Mouse (Mus musculus) embryonic facial prominence, embryonic 12.5 days (tissue): ENCODE measurements at regions not wholly inside any gene's neighbourhood (a gene's known extent, or its start where the extent isn't known, plus 50 kb on each side); places are given as distances from the start of the nearest gene placed in this dataset.
"Not testable (repeated sequence)": the region's sequence is repeated elsewhere in the genome, so short reads cannot be mapped to it uniquely, and the experiment has no call there.

Source experiments
- ATAC-seq: fragments of 200-750 bp; cut with Nextera tagmentation; 2 replicates; pipeline ENCODE4 v1.8.0; 2017; ENCODE audit not compliant: insufficient number of reproducible peaks, insufficient read depth, low FRiP score, low TSS enrichment
- H3K27ac ChIP-seq: fragments of 300-500 bp; sonication (generic); 2 replicates; pipeline ENCODE4 v1.5.1; 2016; ENCODE audit warnings: mild to moderate bottlenecking
- H3K27me3 ChIP-seq: fragments of 300-500 bp; sonication (generic); 2 replicates; pipeline ENCODE4 v1.6.1; 2016; ENCODE audit warnings: mild to moderate bottlenecking, moderate library complexity
- H3K36me3 ChIP-seq: fragments of 300-500 bp; sonication (generic); 2 replicates; pipeline ENCODE4 v1.6.1; 2016; ENCODE audit warnings: mild to moderate bottlenecking
- H3K4me1 ChIP-seq: fragments of 300-500 bp; sonication (generic); 2 replicates; pipeline ENCODE4 v1.6.1; 2016
- H3K4me2 ChIP-seq: fragments of 300-500 bp; sonication (generic); replicated peaks from 2 replicates; pipeline ENCODE4 v1.6.1; 2016; ENCODE audit warnings: mild to moderate bottlenecking, moderate library complexity
- H3K4me3 ChIP-seq: fragments of 300-500 bp; sonication (generic); 2 replicates; pipeline ENCODE4 v1.5.1; 2016; ENCODE audit warnings: mild to moderate bottlenecking
- H3K9ac ChIP-seq: fragments of 300-500 bp; sonication (generic); 2 replicates; pipeline ENCODE4 v1.6.1; 2016; ENCODE audit warnings: mild to moderate bottlenecking, moderate library complexity
- H3K9me3 ChIP-seq: fragments of 300-500 bp; sonication (generic); 2 replicates; pipeline ENCODE4 v1.6.1; 2016; ENCODE audit warnings: mild to moderate bottlenecking, moderate library complexity
- WGBS: fragments of 180-500 bp; shearing (Covaris S2); methylation state at CpG from one replicate; pipeline ENCODE4 v1.1.7; 2016; 5-methylcytosine and 5-hydroxymethylcytosine counted together

GRCm38 (mm10) chr16:23777041-23777440 is 113.7 kb downstream of the Sst start:
- no peak overlapping the region for H3K4me3 ChIP-seq
- no peaks in the 10 kb centered on the region for H3K36me3 ChIP-seq
- H3K4me1 ChIP-seq = peaks cover 8% of the 10 kb centered on the region; the same call in 1 of the 2 replicates
- no peak overlapping the region for H3K27ac ChIP-seq
- H3K9ac ChIP-seq = no peak overlapping the region
- no peaks in the 10 kb centered on the region for H3K9me3 ChIP-seq
- no peaks in the 10 kb centered on the region for H3K27me3 ChIP-seq
- ATAC-seq = no peak
- H3K4me2 ChIP-seq = no peak overlapping the region
- WGBS = 57% methylated on average over 2 of the region's 2 CpGs

- WGBS = 23% methylated on average over 1 of the region's 1 CpGs
- Histone ChIP-seq H3K4me3 (no peak overlapping the region), H3K36me3 (no peaks in the 10 kb centered on the region), H3K9ac (no peak overlapping the region), H3K9me3 (no peaks in the 10 kb centered on the region), H3K4me2 (no peak overlapping the region), H3K4me1 (peaks cover 8% of the 10 kb centered on the region; the same call in 1 of the 2 replicates), H3K27ac (no peak overlapping the region), H3K27me3 (no peaks in the 10 kb centered on the region)
- ATAC-seq = no peak
Observed at GRCm38 (mm10) chr16:23776501-23776900, 114.3 kb downstream of the Sst start.

- no peaks in the 10 kb centered on the region for H3K36me3 ChIP-seq
- H3K27ac ChIP-seq = no peak overlapping the region
- WGBS = 57% methylated on average over 7 of the region's 7 CpGs
- H3K4me1 ChIP-seq = peaks cover 7% of the 10 kb centered on the region; the same call in 1 of the 2 replicates
- H3K9me3 ChIP-seq = no peaks in the 10 kb centered on the region
- no peak overlapping the region for H3K9ac ChIP-seq
- no peak for ATAC-seq
- no peaks in the 10 kb centered on the region for H3K27me3 ChIP-seq
- H3K4me2 ChIP-seq = no peak overlapping the region
- H3K4me3 ChIP-seq = no peak overlapping the region
Observed at GRCm38 (mm10) chr16:23758136-23758812, 132.5 kb downstream of the Sst start.

GRCm38 (mm10) chr16:23737026-23737425 is 153.7 kb downstream of the Sst start:
- WGBS = 55% methylated on average over 3 of the region's 3 CpGs
- Histone ChIP-seq H3K27ac (no peak overlapping the region), H3K9ac (no peak overlapping the region), H3K4me3 (no peak overlapping the region), H3K36me3 (no peaks in the 10 kb centered on the region), H3K27me3 (no peaks in the 10 kb centered on the region), H3K4me2 (no peak overlapping the region), H3K9me3 (no peaks in the 10 kb centered on the region), H3K4me1 (no peaks in the 10 kb centered on the region)
- ATAC-seq = no peak

GRCm38 (mm10) chr16:23735722-23736121 is 155.0 kb downstream of the Sst start:
- Histone ChIP-seq H3K36me3 (no peaks in the 10 kb centered on the region), H3K9me3 (no peaks in the 10 kb centered on the region), H3K9ac (no peak overlapping the region), H3K4me1 (no peaks in the 10 kb centered on the region), H3K27ac (no peak overlapping the region), H3K4me3 (no peak overlapping the region), H3K4me2 (no peak overlapping the region), H3K27me3 (no peaks in the 10 kb centered on the region)
- no peak for ATAC-seq
- WGBS = 25% methylated on average over 5 of the region's 5 CpGs

- H3K9ac ChIP-seq = no peak overlapping the region
- no peak for ATAC-seq
- H3K27ac ChIP-seq = no peak overlapping the region
- no peak overlapping the region for H3K4me3 ChIP-seq
- 75% methylated on average over 4 of the region's 4 CpGs for WGBS
- no peaks in the 10 kb centered on the region for H3K4me1 ChIP-seq
- no peak overlapping the region for H3K4me2 ChIP-seq
- no peaks in the 10 kb centered on the region for H3K27me3 ChIP-seq
- no peaks in the 10 kb centered on the region for H3K36me3 ChIP-seq
- no peaks in the 10 kb centered on the region for H3K9me3 ChIP-seq
Observed at GRCm38 (mm10) chr16:23726562-23726961, 164.2 kb downstream of the Sst start.

GRCm38 (mm10) chr16:23721745-23722144 is 169.0 kb downstream of the Sst start:
- H3K4me1 ChIP-seq = no peaks in the 10 kb centered on the region
- H3K4me3 ChIP-seq = no peak overlapping the region
- H3K27ac ChIP-seq = no peak overlapping the region
- no peak overlapping the region for H3K4me2 ChIP-seq
- no peaks in the 10 kb centered on the region for H3K9me3 ChIP-seq
- H3K9ac ChIP-seq = no peak overlapping the region
- H3K27me3 ChIP-seq = no peaks in the 10 kb centered on the region
- ATAC-seq = no peak
- no peaks in the 10 kb centered on the region for H3K36me3 ChIP-seq

- H3K4me2 ChIP-seq = no peak overlapping the region
- H3K9me3 ChIP-seq = no peaks in the 10 kb centered on the region
- H3K4me3 ChIP-seq = no peak overlapping the region
- no peak for ATAC-seq
- no peak overlapping the region for H3K27ac ChIP-seq
- H3K27me3 ChIP-seq = no peaks in the 10 kb centered on the region
- H3K9ac ChIP-seq = no peak overlapping the region
- H3K4me1 ChIP-seq = no peaks in the 10 kb centered on the region
- 50% methylated on average over 1 of the region's 1 CpGs for WGBS
- no peaks in the 10 kb centered on the region for H3K36me3 ChIP-seq
Observed at GRCm38 (mm10) chr16:23701156-23701555, 180.5 kb upstream of the Masp1 start.

GRCm38 (mm10) chr16:23694226-23694625 is 173.6 kb upstream of the Masp1 start:
- ATAC-seq, H3K9ac ChIP-seq, H3K27ac ChIP-seq, H3K4me2 ChIP-seq, H3K4me3 ChIP-seq, H3K27me3 ChIP-seq, H3K36me3 ChIP-seq, H3K4me1 ChIP-seq, H3K9me3 ChIP-seq: not testable (repeated sequence)

GRCm38 (mm10) chr16:23690061-23690460 is 169.4 kb upstream of the Masp1 start:
- H3K36me3 ChIP-seq = no peaks in the 10 kb centered on the region
- H3K4me2 ChIP-seq = no peak overlapping the region
- no peak overlapping the region for H3K9ac ChIP-seq
- no peak overlapping the region for H3K27ac ChIP-seq
- no peaks in the 10 kb centered on the region for H3K4me1 ChIP-seq
- ATAC-seq = no peak
- 96% methylated on average over 2 of the region's 2 CpGs for WGBS
- no peak overlapping the region for H3K4me3 ChIP-seq
- no peaks in the 10 kb centered on the region for H3K9me3 ChIP-seq
- H3K27me3 ChIP-seq = no peaks in the 10 kb centered on the region

- no peaks in the 10 kb centered on the region for H3K4me1 ChIP-seq
- no peak overlapping the region for H3K4me2 ChIP-seq
- H3K36me3 ChIP-seq = no peaks in the 10 kb centered on the region
- no peak for ATAC-seq
- H3K4me3 ChIP-seq = no peak overlapping the region
- H3K27ac ChIP-seq = no peak overlapping the region
- no peaks in the 10 kb centered on the region for H3K9me3 ChIP-seq
- WGBS = 80% methylated on average over 8 of the region's 8 CpGs
- H3K27me3 ChIP-seq = no peaks in the 10 kb centered on the region
- H3K9ac ChIP-seq = no peak overlapping the region
Observed at GRCm38 (mm10) chr16:23686783-23687182, 166.2 kb upstream of the Masp1 start.

- no peak overlapping the region for H3K4me2 ChIP-seq
- no peak overlapping the region for H3K9ac ChIP-seq
- ATAC-seq = no peak
- WGBS = 76% methylated on average over 2 of the region's 2 CpGs
- H3K27ac ChIP-seq = no peak overlapping the region
- H3K4me3 ChIP-seq = no peak overlapping the region
- no peaks in the 10 kb centered on the region for H3K36me3 ChIP-seq
- H3K4me1 ChIP-seq = no peaks in the 10 kb centered on the region
- no peaks in the 10 kb centered on the region for H3K9me3 ChIP-seq
- no peaks in the 10 kb centered on the region for H3K27me3 ChIP-seq
Observed at GRCm38 (mm10) chr16:23680434-23680833, 159.8 kb upstream of the Masp1 start.

- Histone ChIP-seq H3K4me2 (no peak overlapping the region), H3K4me3 (no peak overlapping the region), H3K27ac (no peak overlapping the region), H3K9me3 (no peaks in the 10 kb centered on the region), H3K4me1 (no peaks in the 10 kb centered on the region), H3K27me3 (no peaks in the 10 kb centered on the region), H3K9ac (no peak overlapping the region), H3K36me3 (no peaks in the 10 kb centered on the region)
- no peak for ATAC-seq
- WGBS = 71% methylated on average over 6 of the region's 6 CpGs
Observed at GRCm38 (mm10) chr16:23672375-23672774, 151.8 kb upstream of the Masp1 start.
